Mouse (Mus musculus): ENCODE results near the gene Rpl14.

DNA sequence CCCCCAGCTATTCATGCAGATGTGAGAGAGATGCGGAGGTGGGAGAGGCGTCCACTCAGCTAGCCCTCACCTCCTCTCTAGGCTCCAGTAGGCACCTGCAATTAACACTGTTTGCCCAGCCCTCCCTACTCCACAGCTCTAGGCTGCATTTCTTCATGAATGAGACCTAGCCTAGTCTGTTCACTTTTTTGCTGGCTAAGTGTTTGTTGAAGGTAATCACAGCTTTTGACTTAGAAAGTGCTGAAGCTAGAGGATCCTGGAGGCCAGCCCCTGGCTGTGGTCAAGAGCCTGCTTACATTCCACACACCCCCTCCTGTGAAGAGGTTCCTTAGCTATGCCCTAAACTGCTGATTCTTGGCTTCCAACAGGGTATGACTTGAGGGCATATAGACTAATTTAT is 29.8 kb upstream of the Rpl14 start:
- TF ChIP-seq CTCF (IDR thresholded peaks at IDR 0.05; ENCODE audit: low read depth, low read length) (no peak), POLR2A (IDR thresholded peaks at IDR 0.05; ENCODE audit: extremely low read depth, insufficient read depth, low read length) (no peak)
